Mouse (Mus musculus) liver, embryonic 11.5 days (tissue): ENCODE data around the gene Mcam. TPM values are rescaled to one million over a fixed set of nuclear protein-coding genes. Genes with fewer than 3 reads are reported as not detected.

ENCODE experiments used
- ATAC-seq: fragments of 200-750 bp; cut with Nextera tagmentation; replicated peaks from 2 replicates; pipeline ENCODE4 v1.8.0; 2017; ENCODE audit warnings: moderate number of reproducible peaks, mild to moderate bottlenecking, moderate TSS enrichment, moderate library complexity; ENCODE audit not compliant: low FRiP score
- DNase-seq: peaks from one replicate; pipeline ENCODE4 v3.0.0-alpha.2; 2017; ENCODE audit warnings: low spot score
- H3K27ac ChIP-seq: fragments of 300-500 bp; sonication (generic); 2 replicates; pipeline ENCODE4 v1.5.1; 2014; ENCODE audit warnings: mild to moderate bottlenecking, low read depth, low read length, control low read depth
- H3K27me3 ChIP-seq: fragments of 300-500 bp; sonication (generic); replicated peaks from 2 replicates; pipeline ENCODE4 v1.6.1; 2014; ENCODE audit warnings: low read length, mixed read lengths; ENCODE audit not compliant: control insufficient read depth, insufficient read depth
- H3K36me3 ChIP-seq: fragments of 300-500 bp; sonication (generic); 2 replicates; pipeline ENCODE4 v1.6.1; 2014; ENCODE audit warnings: mild to moderate bottlenecking, low read length, moderate library complexity, mixed read lengths; ENCODE audit not compliant: control insufficient read depth, insufficient read depth
- H3K4me1 ChIP-seq: fragments of 300-500 bp; sonication (generic); replicated peaks from 2 replicates; pipeline ENCODE4 v1.6.1; 2014; ENCODE audit warnings: low read length, mixed read lengths; ENCODE audit not compliant: control insufficient read depth, insufficient read depth
- H3K4me2 ChIP-seq: fragments of 300-500 bp; sonication (generic); 2 replicates; pipeline ENCODE4 v1.6.1; 2014; ENCODE audit warnings: mild to moderate bottlenecking, control low read depth, moderate library complexity
- H3K4me3 ChIP-seq: fragments of 300-500 bp; sonication (generic); 2 replicates; pipeline ENCODE4 v1.5.1; 2014; ENCODE audit warnings: low read depth, low read length, control low read depth
- H3K9ac ChIP-seq: fragments of 300-500 bp; sonication (generic); 2 replicates; pipeline ENCODE4 v1.6.1; 2014; ENCODE audit warnings: low read depth, low read length, control low read depth
- H3K9me3 ChIP-seq: fragments of 300-500 bp; sonication (generic); 2 replicates; pipeline ENCODE4 v1.6.1; 2016; ENCODE audit warnings: low read length, inconsistent platforms, mixed read lengths; ENCODE audit not compliant: control insufficient read depth
- WGBS: fragments of 180-500 bp; shearing (Covaris S2); extraction: QIAGEN DNeasy Blood & Tissue Kit; methylation state at CpG from one replicate; pipeline ENCODE4 v1.1.7; 2014; 5-methylcytosine and 5-hydroxymethylcytosine counted together
- polyA plus RNA-seq: library from polyadenylated mRNA; unstranded; fragments of >200 nt; fragmentation: Nextera tagmentation; extraction: Ambion mirVana; gene quantifications from 2 replicates; pipeline ENCODE4 v1.2.1, GENCODE M21; 2014

Mcam gene
- polyA plus RNA-seq, result 12.0 and 13.0 TPM in 2 replicates

DNA sequence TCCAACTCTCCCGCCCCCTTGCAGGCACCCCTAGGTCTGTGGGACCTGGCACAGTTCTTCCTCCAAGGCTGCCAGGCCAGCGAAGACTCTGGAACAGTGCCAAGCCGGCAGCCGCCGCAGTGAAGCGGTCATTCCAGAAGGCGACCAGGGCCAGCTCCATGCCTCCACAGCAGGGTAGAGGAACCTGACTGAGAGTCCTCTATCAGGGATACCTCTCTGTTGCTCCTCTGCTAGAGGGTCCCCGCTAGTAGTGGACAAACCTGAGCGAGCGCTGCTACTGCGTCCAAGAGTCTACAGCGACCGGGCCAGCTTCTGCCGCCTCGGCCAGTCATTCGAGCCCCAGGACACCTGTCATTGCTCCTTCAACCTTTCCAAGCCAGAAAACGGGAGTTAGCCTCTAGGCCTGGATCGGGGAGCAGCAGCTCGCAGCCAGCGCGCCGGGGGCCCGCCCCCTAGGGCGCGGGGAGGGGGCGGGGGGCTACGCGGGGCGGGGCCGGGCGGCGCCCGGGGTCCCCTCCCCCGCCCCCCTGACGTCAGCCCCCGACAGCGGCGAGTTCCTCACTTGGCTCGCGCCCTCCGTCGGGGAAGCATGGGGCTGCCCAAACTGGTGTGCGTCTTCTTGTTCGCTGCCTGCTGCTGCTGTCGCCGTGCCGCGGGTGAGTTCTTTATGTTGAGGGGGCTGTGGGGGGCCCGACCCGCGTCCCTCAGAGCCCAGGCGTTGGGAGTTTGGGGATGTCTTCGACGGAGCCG lies at the start of gene Mcam:
TSS of gene Mcam (plus strand) at position 369 of the 750 bp plus-strand sequence.
- Histone ChIP-seq H3K9me3 (no peaks in the 10 kb centered on the region), H3K4me1 (peaks cover 28% of the 10 kb centered on the region), H3K36me3 (0 out of 2 replicates have a peak, but pooled peaks cover 2% of the 10 kb centered on the region), H3K4me2 (peak within 1 kb of the TSS; percentile 77), H3K9ac (peak within 1 kb of the TSS; percentile 53), H3K4me3 (peak within 1 kb of the TSS; percentile 61), H3K27me3 (peaks cover 79% of the 10 kb centered on the region), H3K27ac (no peak within 1 kb of the TSS)
- peak; percentile 58 for DNase-seq
- 0 out of 2 replicates have a peak, but pooled peaks have one; percentile 28 for ATAC-seq
- 2% methylated on average over 55 of the region's 55 CpGs for WGBS

DNA sequence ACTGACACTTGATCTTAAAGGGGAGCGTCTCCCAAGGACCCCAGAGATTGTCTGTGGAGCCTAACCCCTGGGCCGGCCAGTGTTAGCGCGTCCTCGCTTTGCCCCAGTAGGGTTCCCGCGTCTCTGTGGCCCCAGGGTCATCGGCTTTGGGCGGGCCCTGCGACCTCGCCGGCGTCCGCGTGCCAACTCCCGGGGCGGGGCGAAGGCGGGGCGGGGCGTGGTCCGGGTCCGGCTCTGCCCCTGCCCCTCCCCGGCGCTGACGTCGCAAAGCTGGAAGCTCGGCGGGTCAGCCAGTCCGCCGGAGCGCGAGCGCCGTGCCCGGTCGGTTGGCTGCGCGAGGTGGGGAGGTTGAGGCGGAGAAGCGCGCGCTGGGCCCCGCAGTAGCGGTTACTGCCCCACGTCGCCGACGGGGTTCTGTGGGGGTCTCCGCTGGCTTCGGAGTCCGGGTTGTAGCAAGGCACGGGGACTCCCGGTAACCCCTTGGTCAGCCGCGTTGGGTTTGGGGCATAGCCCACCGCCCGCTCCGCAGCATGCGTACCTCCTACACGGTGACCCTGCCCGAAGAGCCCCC lies 49.5 kb upstream of the Mcam start:
- DNase-seq, result peak; percentile 97
- Histone ChIP-seq H3K4me1 (peaks cover 31% of the 10 kb centered on the region), H3K27me3 (peaks cover 15% of the 10 kb centered on the region; the same call in 1 of the 2 replicates)

DNA sequence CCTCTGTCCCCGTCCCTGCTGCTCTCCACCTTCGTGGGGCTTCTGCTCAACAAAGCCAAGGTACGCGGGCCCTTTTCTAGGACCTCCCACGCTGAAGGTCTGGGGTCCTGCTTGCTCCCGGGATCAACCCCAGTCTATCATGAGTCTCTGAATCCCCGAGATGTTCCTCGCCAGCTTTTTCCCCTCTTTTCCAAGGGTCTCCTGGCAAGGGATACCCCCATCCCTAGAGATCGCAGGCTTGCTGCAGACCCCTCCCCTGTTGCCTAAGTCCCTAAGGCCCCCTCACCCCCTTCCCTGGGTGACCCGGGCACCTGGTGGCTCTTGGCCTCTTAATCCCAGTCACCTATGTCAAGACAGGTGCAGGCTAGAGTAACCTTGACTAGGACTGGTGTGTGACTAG lies 49.0 kb upstream of the Mcam start:
- peaks cover 31% of the 10 kb centered on the region for H3K4me1 ChIP-seq
- H3K27ac ChIP-seq, result no peak overlapping the region
- WGBS, result 11% methylated on average over 10 of the region's 10 CpGs

More for the DNA sequence above, 49.5 kb upstream of the Mcam start:
- Histone ChIP-seq H3K9me3 (no peaks in the 10 kb centered on the region), H3K9ac (peak overlapping the region; percentile 53), H3K27ac (peak overlapping the region; percentile 13; the same call in 1 of the 2 replicates), H3K36me3 (no peaks in the 10 kb centered on the region), H3K4me3 (peak overlapping the region; percentile 52), H3K4me2 (peak overlapping the region; percentile 89)
- peak; percentile 83 for ATAC-seq
- WGBS, result under 1% methylated on average over 61 of the region's 62 CpGs

DNA sequence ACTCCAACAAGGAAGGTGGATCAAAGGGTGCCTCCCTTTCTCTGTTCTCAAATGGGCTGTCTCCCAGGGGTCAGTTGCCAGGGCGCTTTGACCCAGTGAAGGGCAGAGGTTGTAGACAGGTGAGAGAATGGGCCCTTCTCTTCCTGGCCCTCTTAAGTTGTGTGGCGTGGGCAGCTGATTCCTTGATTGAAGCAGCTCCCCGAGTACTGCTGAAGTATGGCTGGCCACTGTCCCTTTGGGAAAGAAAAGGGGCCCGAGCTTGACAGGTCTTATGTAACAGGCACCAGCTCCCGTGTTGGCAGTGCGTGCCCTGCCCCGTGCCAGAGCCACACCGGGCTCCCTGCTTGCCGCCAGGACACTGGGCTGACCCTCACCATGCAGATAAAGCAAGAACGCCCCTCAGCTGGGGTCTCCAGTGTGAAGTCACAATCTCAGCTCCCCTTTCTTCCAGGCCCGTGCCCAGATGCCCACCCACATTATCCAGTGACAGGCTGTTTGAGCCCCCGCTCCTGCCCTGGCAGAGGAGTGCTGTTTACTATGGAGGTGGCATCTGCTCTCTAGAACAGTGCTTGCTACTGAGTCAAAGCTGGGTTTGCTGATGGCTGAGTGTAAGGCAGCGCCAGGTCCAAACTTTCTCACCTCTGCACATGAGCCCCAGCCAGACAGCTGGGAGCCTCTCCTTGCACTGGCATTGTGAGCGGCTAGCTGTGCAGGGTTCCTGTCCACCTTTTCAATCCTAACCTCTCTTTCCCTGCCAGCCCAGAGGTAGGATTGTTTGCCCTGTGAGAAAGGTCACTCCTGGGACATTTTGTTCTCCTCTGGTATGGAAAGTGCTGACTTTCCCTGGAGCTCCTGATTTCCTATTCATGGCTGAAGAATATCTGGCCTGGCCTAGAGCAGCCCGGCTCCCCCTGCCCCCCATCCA lies 48.3 kb upstream of the Mcam start:
- peak overlapping the region; percentile 52; the same call in 1 of the 2 replicates for H3K4me3 ChIP-seq
- no peaks in the 10 kb centered on the region for H3K9me3 ChIP-seq
- H3K4me1 ChIP-seq, result peaks cover 31% of the 10 kb centered on the region
- 72% methylated on average over 15 of the region's 15 CpGs for WGBS
- no peaks in the 10 kb centered on the region; the same call in 1 of the 2 replicates for H3K36me3 ChIP-seq
- no peak overlapping the region for H3K9ac ChIP-seq
- H3K4me2 ChIP-seq, result peak overlapping the region; percentile 89
- no peak for ATAC-seq
- H3K27me3 ChIP-seq, result peaks cover 15% of the 10 kb centered on the region; the same call in 1 of the 2 replicates
- H3K27ac ChIP-seq, result no peak overlapping the region
- no peak for DNase-seq

More for the DNA sequence above, 49.0 kb upstream of the Mcam start:
- H3K9ac ChIP-seq, result peak overlapping the region; percentile 53
- peak overlapping the region; percentile 52 for H3K4me3 ChIP-seq
- H3K9me3 ChIP-seq, result no peaks in the 10 kb centered on the region
- peak overlapping the region; percentile 89 for H3K4me2 ChIP-seq
- H3K27me3 ChIP-seq, result peaks cover 15% of the 10 kb centered on the region; the same call in 1 of the 2 replicates
- ATAC-seq (no peak), DNase-seq (no peak)
- no peaks in the 10 kb centered on the region; the same call in 1 of the 2 replicates for H3K36me3 ChIP-seq

DNA sequence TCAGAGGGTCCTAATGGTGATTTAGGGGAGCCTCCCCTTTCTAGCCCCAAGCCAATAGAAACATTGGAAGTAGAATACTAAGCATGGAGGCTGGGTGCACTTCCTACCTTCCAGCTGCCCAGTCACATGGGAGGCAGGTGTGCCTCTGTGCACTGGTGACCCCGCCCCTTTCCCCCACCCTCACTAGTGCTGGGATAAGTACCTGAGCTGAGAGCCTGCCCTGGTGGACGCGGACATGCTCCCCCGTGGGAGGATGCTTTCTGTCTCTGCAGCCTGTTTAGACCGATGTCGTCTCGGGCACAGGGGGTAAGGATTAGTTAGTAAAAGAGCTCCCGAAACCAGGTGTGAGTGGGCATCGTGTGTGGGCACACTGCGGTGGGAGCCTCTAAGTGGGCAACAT lies 47.3 kb upstream of the Mcam start:
- WGBS, result 64% methylated on average over 10 of the region's 10 CpGs
- Histone ChIP-seq H3K4me2 (peak overlapping the region; percentile 12; the same call in 1 of the 2 replicates), H3K36me3 (no peaks in the 10 kb centered on the region; the same call in 1 of the 2 replicates), H3K27ac (no peak overlapping the region), H3K27me3 (peaks cover 15% of the 10 kb centered on the region; the same call in 1 of the 2 replicates), H3K9ac (no peak overlapping the region), H3K4me1 (peaks cover 31% of the 10 kb centered on the region), H3K9me3 (no peaks in the 10 kb centered on the region), H3K4me3 (no peak overlapping the region)
- no peak for ATAC-seq
- no peak for DNase-seq

DNA sequence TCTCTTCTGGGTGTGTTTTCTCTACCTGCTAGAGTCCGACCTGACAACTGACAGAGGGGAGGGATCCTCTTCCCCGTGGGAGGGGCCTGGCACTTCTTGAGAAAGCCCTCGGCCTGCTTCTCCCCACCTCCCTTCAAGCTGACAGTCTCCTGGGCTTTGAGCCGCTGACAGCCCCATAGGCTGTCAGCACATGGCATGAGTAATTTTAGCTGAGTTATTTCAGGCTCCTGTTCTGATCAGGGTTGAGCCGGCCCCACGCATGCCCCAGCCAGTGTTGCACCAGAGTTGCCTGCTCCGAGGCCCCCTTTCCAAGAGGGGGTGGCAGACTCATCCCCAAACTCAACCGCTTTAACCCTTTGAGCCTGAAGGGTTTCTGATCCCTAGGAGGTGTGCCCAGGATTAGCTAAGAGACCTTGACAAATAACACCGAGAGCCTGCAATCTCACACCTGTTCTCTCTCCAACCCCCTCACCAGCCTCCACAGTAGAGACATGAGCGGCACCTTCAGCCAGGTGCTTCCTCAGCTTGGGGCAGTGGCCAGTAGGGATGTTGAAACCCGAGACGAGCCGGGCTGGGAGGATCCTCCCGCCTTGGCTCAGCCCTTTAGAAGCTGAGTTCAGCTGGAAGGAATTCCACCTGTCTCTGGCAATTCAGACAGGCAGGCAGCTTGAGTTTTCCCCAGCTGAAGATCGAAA lies 46.4 kb upstream of the Mcam start:
- WGBS, result 19% methylated on average over 15 of the region's 15 CpGs
- Histone ChIP-seq H3K4me1 (peaks cover 31% of the 10 kb centered on the region), H3K9me3 (no peaks in the 10 kb centered on the region), H3K27ac (no peak overlapping the region), H3K9ac (no peak overlapping the region), H3K4me3 (no peak overlapping the region), H3K36me3 (no peaks in the 10 kb centered on the region; the same call in 1 of the 2 replicates), H3K27me3 (peaks cover 13% of the 10 kb centered on the region; the same call in 1 of the 2 replicates), H3K4me2 (peak overlapping the region; percentile 3; the same call in 1 of the 2 replicates)
- ATAC-seq (no peak), DNase-seq (no peak)

DNA sequence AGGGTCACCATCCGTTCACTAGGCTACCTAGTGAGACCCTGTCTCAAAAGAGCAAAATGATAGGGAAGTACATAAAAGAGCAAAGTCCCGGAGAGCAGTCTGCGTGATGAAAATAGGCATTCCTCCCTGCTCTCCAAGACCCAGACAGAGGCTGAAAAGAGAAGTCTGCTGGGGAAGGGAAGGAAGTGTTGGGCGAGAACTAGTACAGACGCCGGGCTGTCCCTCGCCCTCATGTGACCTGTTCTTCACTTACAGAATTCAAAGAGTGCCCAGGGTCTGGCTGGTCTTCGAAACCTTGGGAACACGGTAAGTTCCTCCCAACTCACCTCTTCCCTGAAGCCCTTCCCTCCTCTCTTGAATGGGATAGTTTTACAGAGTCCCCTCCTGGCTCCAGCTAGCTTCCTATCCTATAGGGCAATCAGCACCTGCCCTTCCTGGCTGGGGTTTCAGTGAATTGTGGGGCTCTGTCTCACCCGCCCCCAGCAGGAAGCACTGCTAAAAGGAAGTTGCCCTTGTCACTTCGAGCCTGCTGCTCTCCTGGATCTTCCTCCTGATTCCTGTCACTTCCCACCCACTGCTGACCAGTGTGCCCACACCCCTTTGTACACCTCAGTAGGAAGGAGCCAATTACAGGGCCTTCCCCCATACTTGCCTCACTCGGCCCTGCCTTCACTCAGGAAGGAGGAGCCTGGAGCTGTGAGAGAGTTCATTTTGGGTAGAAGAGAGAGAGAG lies 45.2 kb upstream of the Mcam start:
- Histone ChIP-seq H3K4me1 (peaks cover 23% of the 10 kb centered on the region), H3K9ac (no peak overlapping the region), H3K27me3 (peaks cover 13% of the 10 kb centered on the region; the same call in 1 of the 2 replicates), H3K4me2 (no peak overlapping the region), H3K36me3 (no peaks in the 10 kb centered on the region; the same call in 1 of the 2 replicates), H3K4me3 (no peak overlapping the region), H3K9me3 (no peaks in the 10 kb centered on the region), H3K27ac (no peak overlapping the region)
- 35% methylated on average over 12 of the region's 12 CpGs for whole genome bisulfite sequencing
- no peak for DNase-seq
- no peak for ATAC-seq
